Mouse (Mus musculus) embryo, embryonic 10 days (tissue): Measurements from ENCODE around the gene Patz1.

ENCODE experiments used
- DNase-seq: peaks from one replicate; pipeline ENCODE4 v3.0.0-alpha.2; 2015; ENCODE audit warnings: low spot score

The Patz1 gene

GRCm38 (mm10) chr11:3288521-3289301 is at the start of gene Patz1:
Gene Patz1 (plus strand): TSS chr11:3288874.
- peak; percentile 84 for DNase-seq

GRCm38 (mm10) chr11:3242395-3242794 is 46.3 kb upstream of the Patz1 start:
- DNase-seq = no peak

GRCm38 (mm10) chr11:3243771-3244170 is 44.9 kb upstream of the Patz1 start:
- DNase-seq = no peak

GRCm38 (mm10) chr11:3247387-3247786 is 41.3 kb upstream of the Patz1 start:
- no peak for DNase-seq

- no peak for DNase-seq
Measured at GRCm38 (mm10) chr11:3259537-3259936, 29.1 kb upstream of the Patz1 start.

GRCm38 (mm10) chr11:3265291-3266078 is 23.2 kb upstream of the Patz1 start:
- peak; percentile 75 for DNase-seq

GRCm38 (mm10) chr11:3266079-3266685 is 22.5 kb upstream of the Patz1 start, which contains the start of gene Drg1:
Gene Drg1 (minus strand): TSS chr11:3266415.
- DNase-seq = peak; percentile 98

GRCm38 (mm10) chr11:3267133-3267532 is 21.5 kb upstream of the Patz1 start:
- DNase-seq = no peak

GRCm38 (mm10) chr11:3269241-3269640 is 19.4 kb upstream of the Patz1 start:
- no peak for DNase-seq

- no peak for DNase-seq
Measured at GRCm38 (mm10) chr11:3278351-3278750, 10.3 kb upstream of the Patz1 start.

GRCm38 (mm10) chr11:3279729-3280128 is 8.9 kb upstream of the Patz1 start:
- DNase-seq = no peak

- DNase-seq = no peak
Measured at GRCm38 (mm10) chr11:3282887-3283286, 5.8 kb upstream of the Patz1 start.

- DNase-seq = no peak
Measured at GRCm38 (mm10) chr11:3283645-3284044, 5.0 kb upstream of the Patz1 start.

GRCm38 (mm10) chr11:3285940-3286339 is 2.7 kb upstream of the Patz1 start:
- no peak for DNase-seq

- no peak for DNase-seq
Measured at GRCm38 (mm10) chr11:3287131-3287530, 1.5 kb upstream of the Patz1 start.

GRCm38 (mm10) chr11:3287921-3288320 is 753 bp upstream of the Patz1 start:
- DNase-seq = no peak

- DNase-seq = peak; percentile 87
Measured at GRCm38 (mm10) chr11:3289302-3289802, 678 bp downstream of the Patz1 start.

- DNase-seq = peak; percentile 84
Measured at GRCm38 (mm10) chr11:3289803-3290639, 1.3 kb downstream of the Patz1 start.

- DNase-seq = peak; percentile 51
Measured at GRCm38 (mm10) chr11:3290640-3291310, 2.1 kb downstream of the Patz1 start.

- DNase-seq = peak; percentile 44
Measured at GRCm38 (mm10) chr11:3291311-3292061, 2.8 kb downstream of the Patz1 start.
